Mouse (Mus musculus) thymus, postnatal 14 days (tissue): ENCODE measurements around the gene Rps27l.

Experiments
- DNase-seq: peaks from one replicate; pipeline ENCODE4 v3.0.0; 2021

Rps27l gene

GRCm38 (mm10) chr9:66920488-66921279 lies 25.2 kb upstream of the Rps27l start:
- DNase-seq, result peak; percentile 55

GRCm38 (mm10) chr9:66922076-66922475 lies 23.8 kb upstream of the Rps27l start:
- peak; percentile 34 for DNase-seq

DNA sequence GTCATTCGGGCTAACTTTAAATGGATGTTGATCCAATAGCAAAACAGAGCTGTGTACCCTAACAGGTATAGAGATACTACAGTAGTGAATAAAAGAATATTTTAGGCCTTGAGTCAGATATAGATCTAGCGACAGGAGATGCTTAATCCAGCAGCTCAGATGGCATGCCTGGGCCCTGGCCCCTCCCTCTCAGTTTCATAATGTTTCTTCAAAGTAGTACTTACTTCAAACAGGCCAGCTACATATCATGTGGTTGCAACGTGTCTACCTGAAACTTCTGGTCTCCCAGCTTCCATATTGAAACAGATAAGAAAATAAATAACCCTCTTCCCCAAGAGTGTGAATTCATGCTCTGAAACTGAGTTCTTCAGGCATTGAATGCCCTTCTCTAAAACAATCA lies 20.0 kb upstream of the Rps27l start:
- DNase-seq, result no peak

DNA sequence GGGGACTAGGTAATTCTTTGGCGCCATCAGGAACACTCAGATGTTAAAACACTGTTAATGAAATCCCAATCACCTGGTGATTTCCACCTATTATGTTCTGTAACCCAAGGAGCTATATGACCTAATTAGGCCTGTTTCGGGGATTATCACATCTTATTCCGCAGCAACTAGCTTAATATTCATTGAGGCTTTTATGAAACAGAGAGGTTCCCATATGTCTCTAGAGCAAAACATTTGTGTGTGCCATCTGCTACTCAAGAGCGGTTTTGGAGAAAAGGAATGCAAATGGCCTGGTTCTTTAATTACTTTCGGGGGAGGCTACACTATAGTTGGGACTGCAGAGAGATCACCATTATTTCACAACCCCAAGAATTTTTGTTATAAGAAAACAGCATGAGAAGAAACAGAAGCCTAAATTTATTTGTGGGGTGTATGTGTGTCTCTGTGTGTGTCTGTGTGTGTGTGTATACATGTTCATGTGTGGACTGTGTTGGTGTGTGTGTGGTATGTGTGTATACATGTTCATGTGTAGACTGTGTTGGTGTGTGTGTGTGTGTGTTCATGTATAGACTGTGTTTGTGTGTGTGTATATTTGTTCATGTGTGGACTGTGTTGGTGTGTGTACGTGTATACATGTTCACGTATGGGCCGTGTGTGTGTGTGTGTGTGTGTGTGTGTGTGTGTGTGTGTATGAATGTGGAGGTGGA lies 18.0 kb upstream of the Rps27l start:
- no peak for DNase-seq

- no peak for DNase-seq
Observed at GRCm38 (mm10) chr9:66930351-66930750, 15.5 kb upstream of the Rps27l start.

GRCm38 (mm10) chr9:66933869-66934808 lies 11.7 kb upstream of the Rps27l start:
- no peak for DNase-seq

GRCm38 (mm10) chr9:66937507-66937906 lies 8.4 kb upstream of the Rps27l start:
- no peak for DNase-seq

DNA sequence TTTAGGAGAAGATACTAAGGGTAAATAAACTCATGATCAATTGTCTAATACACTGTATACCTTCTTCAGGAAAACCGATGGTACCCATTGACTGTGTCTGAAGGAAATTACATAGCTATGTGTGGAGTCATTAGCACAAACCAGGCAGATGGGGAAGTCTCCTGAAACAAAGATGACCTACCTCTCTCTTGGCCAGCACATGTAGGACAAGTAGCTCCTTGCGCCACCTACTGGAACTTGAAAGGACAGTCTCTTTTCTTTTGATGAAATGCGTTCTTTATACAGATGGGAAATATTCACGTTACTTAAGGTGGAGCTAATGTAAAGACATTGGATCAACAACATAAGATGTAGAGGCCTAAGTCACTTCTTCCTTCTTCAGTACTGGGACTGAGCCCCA lies 7.0 kb upstream of the Rps27l start:
- DNase-seq, result peak; percentile 59

DNA sequence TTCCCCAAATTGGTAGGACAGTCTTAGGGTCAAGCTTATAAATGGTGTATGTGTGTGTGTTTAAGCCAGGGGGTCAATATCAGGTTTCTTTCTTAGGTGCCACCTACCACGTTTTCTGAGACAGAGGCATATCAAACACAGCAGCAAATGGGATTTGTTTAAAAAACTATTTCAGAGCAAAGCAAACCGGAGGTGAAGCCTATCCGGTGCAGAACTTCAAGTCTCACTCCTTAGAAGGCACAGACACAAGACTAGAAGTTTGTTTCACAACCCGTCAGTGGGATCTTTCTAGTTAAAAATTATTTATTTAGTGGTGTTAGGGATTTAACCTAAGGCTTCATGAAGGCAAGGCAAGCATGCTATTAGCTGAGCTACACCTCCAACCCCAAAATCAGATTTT lies 725 bp upstream of the Rps27l start:
- peak; percentile 14 for DNase-seq

- DNase-seq, result no peak
Observed at GRCm38 (mm10) chr9:66948536-66948935, 2.6 kb downstream of the Rps27l start.

DNA sequence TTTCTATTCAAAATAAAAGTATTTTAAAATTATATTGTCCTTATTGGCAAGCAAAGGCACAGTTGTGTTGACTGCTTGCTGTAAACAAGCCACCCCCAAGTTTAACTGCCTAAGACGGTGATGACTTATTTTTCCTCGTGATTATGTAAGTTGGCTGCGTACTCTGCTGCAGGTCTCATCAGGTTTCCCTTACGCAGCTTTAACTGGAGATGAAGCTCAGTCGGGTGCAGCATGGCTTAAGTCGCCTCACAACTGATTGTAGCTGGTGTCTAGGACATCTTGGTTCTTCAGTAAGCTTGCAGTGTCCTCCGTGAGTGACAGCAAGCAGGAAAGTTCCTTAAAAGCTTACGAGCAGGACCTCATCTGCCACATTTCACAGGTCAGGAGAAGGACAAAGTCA lies 6.4 kb downstream of the Rps27l start:
- no peak for DNase-seq

DNA sequence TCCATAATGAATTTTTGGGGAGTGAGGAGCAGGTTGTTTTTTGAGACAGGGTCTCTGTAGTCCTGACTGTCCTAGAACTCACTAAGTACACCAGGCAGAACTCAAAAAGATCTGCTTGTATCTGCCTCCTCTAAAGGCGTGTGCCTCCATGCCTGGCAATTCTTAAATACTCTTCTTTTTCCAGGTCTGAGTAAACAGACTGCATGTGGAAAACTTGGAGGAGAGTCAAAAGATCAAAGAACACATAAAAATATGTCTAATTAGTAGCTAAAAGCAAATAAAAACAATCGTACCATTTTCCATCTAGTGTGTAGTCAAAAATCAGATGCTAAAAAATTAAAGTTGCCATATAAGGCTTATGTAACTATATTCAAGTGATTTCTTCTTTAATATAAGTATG lies 7.0 kb downstream of the Rps27l start:
- DNase-seq, result no peak

DNA sequence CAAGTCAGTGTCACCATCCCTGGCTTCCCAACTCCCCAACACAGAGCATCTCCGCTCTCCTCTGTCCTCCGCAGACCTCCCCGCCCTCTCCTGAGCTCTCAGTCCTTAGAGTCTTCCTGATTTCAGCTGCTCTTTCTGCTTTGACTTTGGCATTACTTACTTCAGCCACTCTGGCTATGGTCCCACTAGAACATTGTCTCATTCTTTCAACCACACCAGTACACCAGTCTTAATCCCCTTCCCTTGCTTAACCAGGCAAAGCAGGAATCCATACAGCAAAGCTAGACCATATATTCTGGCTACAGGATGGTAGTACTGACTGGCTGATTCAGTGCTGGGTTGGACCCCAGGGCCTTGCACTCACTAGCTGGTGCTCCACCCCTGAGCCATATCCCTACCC lies 11.6 kb downstream of the Rps27l start:
- DNase-seq, result no peak

- no peak for DNase-seq
Observed at GRCm38 (mm10) chr9:66961478-66961877, 15.6 kb downstream of the Rps27l start.

GRCm38 (mm10) chr9:66967492-66967891 lies 21.6 kb downstream of the Rps27l start:
- DNase-seq, result no peak

DNA sequence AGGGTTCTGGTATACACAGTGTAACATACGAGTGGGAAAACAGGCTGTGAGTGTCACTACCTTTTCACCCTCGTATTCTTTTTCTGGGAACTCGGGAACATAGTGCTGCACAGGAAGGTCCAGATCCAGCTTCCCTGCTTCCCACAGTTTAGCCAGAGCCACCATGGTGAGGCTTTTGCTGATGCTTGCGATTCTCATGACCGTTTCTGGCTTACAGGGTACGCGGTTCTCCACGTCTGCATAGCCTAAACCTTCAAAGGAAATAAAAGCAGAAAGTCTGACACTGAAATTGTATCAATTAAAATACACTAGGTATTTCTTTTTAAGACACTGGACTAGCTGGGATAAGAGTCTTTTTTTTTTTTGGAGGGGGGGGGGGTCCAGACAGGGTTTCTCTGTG lies 25.2 kb downstream of the Rps27l start:
- DNase-seq, result no peak

- DNase-seq, result peak; percentile 83
Observed at GRCm38 (mm10) chr9:66974721-66975225, 28.9 kb downstream of the Rps27l start.

- peak; percentile 98 for DNase-seq
Observed at GRCm38 (mm10) chr9:66975239-66975645, 29.4 kb downstream of the Rps27l start, which contains the start of gene Lactb. Gene Lactb, minus strand, starts transcription at chr9:66975484.

GRCm38 (mm10) chr9:66977121-66977520 lies 31.2 kb downstream of the Rps27l start:
- DNase-seq, result no peak

DNA sequence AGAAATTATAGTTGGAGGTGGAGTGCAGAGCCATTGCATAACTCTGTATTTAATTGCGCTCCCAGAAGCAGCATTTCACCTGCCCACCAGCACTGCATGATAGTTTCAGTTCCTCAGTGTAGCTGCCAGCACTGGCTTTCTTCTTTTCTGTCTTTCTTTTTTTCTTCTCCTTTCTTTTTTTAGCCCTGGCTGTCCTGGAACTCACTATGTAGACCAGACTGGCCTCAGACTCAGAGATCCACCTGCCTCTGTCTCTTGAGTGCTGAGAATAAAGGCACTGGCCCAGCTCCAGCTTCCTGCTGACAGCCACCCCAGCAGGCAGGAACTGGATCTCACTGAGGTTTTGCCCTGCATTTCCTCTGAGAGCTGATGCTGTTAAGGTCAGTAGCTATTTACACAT lies 32.1 kb downstream of the Rps27l start:
- no peak for DNase-seq

- DNase-seq, result no peak
Observed at GRCm38 (mm10) chr9:66978468-66978867, 32.6 kb downstream of the Rps27l start.

DNA sequence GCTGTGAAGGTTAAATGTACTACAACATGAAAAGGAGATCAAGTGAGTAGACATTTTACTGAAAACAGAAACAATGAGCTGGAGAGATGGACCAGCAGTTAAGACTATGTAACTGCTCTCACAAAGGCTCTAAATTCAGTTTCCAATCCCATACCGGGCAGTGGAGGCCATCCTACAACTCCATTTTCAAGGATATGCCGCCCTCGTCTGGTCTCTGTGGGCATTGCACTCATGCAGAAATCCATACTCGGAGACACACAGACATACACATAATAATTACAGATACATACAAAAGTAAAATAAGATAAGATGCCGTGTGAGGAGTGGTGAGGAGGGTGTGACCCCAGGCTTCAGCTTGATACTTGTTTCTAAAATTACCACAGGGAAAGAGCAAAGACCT lies 34.6 kb downstream of the Rps27l start:
- DNase-seq, result peak; percentile 72

DNA sequence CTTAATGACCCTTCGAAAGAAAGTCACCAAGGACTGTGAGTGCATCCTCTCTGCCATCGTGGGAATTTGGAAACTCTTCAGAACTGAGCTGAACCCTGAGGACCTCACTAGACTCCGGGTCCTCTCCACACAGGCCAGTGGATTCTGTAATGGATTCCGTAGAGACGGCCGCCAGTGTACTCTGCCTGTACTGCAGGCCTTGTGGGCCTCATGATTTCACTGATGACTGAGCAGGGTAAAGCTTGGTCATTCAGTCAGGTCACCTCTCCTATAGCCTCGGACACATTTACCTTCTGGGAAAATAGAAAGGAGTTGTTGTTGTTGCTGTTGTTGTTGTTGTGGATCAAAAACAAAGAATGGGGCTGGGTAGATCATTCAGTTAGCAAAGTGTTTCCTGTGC lies 36.2 kb downstream of the Rps27l start:
- no peak for DNase-seq
